ENCODE assay signal across 21 mouse cellular contexts in the genomic region with DNA sequence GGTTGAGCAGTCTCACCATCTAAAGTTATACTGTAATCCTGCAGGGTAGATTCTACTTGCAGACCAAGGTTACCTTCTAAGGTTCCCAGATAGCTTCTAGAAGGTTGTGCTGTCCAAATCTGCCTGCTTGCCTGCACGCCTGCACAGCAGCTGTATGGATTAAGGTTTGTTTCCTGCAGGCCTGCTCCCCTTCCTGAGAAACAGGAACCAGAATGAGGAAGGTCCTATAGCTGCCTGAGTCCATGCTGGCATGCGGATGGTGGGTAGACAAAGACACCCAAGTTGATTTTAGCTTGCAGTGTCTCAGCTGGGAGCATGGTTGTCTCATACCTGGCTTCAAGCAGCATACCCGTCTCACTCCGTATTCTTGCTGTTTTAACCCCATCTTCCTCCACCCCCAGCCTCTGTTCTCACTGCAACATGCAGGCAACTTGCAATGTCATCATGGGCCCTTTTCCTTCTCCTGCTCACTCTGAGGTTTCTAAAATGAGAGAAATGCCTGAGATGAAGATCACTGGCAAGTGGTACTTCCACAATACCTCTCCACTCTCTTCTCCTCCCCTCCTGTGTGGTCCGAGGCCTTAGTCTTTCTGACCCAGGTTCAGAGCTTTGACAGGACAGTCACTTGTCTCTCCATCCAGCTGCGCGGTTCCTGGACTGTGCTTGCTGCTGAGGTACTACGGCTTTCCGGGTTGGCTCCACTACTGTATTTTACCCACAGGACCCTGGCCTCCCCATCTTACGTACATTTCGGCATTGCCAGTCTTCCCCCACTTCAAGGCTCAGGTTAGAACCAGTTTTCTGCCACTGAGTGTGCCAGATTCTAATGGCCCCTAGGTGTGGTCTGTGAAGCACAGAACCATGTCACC. TPM values are rescaled to one million over a fixed set of nuclear protein-coding genes. Genes with fewer than 3 reads are reported as not detected.
DNase-seq lines count a peak whose midpoint lies in the region; ATAC-seq and TF ChIP-seq lines count a peak whose summit lies in the region.
"Had no signal": no experiment of that assay in that cellular context is flagged by ENCODE, and none has a peak within 500 bp of the region (broad histone marks: within the 10 kb centered on the region; RNA-seq: fewer than 3 reads in every experiment).

No protein-coding gene starts in this region.

- no peak for TF ChIP-seq EP300 in lung, postnatal 0 days (IDR thresholded peaks at IDR 0.05)

- no peak overlapping the region for H3K9ac ChIP-seq in kidney, embryonic 15.5 days
- no peak overlapping the region for H3K9ac ChIP-seq in lung, postnatal 0 days (replicated peaks; ENCODE audit: low read depth)
- H3K9ac ChIP-seq: hindbrain, embryonic 15.5 days had no signal

- no peaks in the 10 kb centered on the region for H3K9me3 ChIP-seq in kidney, embryonic 15.5 days (replicated peaks)
- no peaks in the 10 kb centered on the region for H3K9me3 ChIP-seq in lung, postnatal 0 days (ENCODE audit: low read length)
- H3K9me3 ChIP-seq: hindbrain, embryonic 15.5 days had no signal

- H3K4me1 ChIP-seq in kidney, embryonic 15.5 days: no peaks in the 10 kb centered on the region
- H3K4me1 ChIP-seq in lung, postnatal 0 days (ENCODE audit: insufficient read depth, low read depth, low read length): no peaks in the 10 kb centered on the region
- H3K4me1 ChIP-seq: hindbrain, embryonic 15.5 days had no signal

- DNase-seq in kidney, postnatal 14 days: no peak
- DNase-seq in lung, postnatal 0 days (ENCODE audit: low spot score): peak; percentile 23
- no peak for DNase-seq in lung, adult 18-20 months
- no peak for DNase-seq in embryo, embryonic 9.5 days (ENCODE audit: extremely low spot score)
- DNase-seq in frontal cortex, postnatal 25 days (ENCODE audit: low spot score in 2 of 2): no peak
- DNase-seq: cerebellum, adult 8-10 months; embryo, embryonic 11 days; gastrocnemius, adult 2 months; kidney, adult 2 months; kidney, postnatal 4 days; right cerebral cortex, adult 18-20 months; thymus, postnatal 4 days had no signal

- no peak for ATAC-seq in kidney, embryonic 15.5 days (replicated peaks; ENCODE audit: low FRiP score)
- ATAC-seq in lung, postnatal 0 days: no peak
- peak; percentile 79 for ATAC-seq in common myeloid progenitor, adult 5-6 weeks (replicated peaks; ENCODE audit: low read depth, poor library complexity, severe bottlenecking)
- peak; percentile 71 for ATAC-seq in monocyte, adult 5-6 weeks (replicated peaks; ENCODE audit: insufficient number of reproducible peaks, low FRiP score, low TSS enrichment, poor library complexity, severe bottlenecking)
- ATAC-seq: forebrain, embryonic 14.5 days had no signal

- H3K27me3 ChIP-seq in kidney, embryonic 15.5 days: no peaks in the 10 kb centered on the region
- no peaks in the 10 kb centered on the region for H3K27me3 ChIP-seq in lung, postnatal 0 days (replicated peaks; ENCODE audit: insufficient read depth, low read length)
- H3K27me3 ChIP-seq: hindbrain, embryonic 15.5 days had no signal

- 83% methylated on average over 11 of the region's 11 CpGs for WGBS in kidney, embryonic 15.5 days
- 83% methylated on average over 11 of the region's 11 CpGs for WGBS in lung, postnatal 0 days

- TF ChIP-seq CTCF in lung, postnatal 0 days (IDR thresholded peaks at IDR 0.05): no peak

- peaks cover 27% of the 10 kb centered on the region for H3K36me3 ChIP-seq in kidney, embryonic 15.5 days
- peaks cover 14% of the 10 kb centered on the region; the same call in 1 of the 2 replicates for H3K36me3 ChIP-seq in lung, postnatal 0 days (ENCODE audit: insufficient read depth, low read length)

- no peak overlapping the region for H3K4me2 ChIP-seq in kidney, embryonic 15.5 days
- no peak overlapping the region for H3K4me2 ChIP-seq in lung, postnatal 0 days (replicated peaks; ENCODE audit: low read depth, low read length)
- H3K4me2 ChIP-seq: hindbrain, embryonic 15.5 days had no signal

- H3K27ac ChIP-seq in kidney, embryonic 15.5 days: 0 out of 2 replicates have a peak overlapping the region, but pooled peaks have one; percentile 3
- H3K27ac ChIP-seq in lung, postnatal 0 days (ENCODE audit: low read length): no peak overlapping the region
- H3K27ac ChIP-seq: gastrocnemius, adult 2 months; hindbrain, embryonic 15.5 days had no signal

- no peak overlapping the region for H3K4me3 ChIP-seq in kidney, embryonic 15.5 days (replicated peaks)
- H3K4me3 ChIP-seq in lung, postnatal 0 days (ENCODE audit: low read depth, low read length): no peak overlapping the region
- H3K4me3 ChIP-seq: gastrocnemius, adult 2 months; hindbrain, embryonic 15.5 days; myocyte had no signal

RNA-seq across cellular contexts. Expression of a gene that starts 34.0 kb away (rescaled TPM):
- polyA plus RNA-seq in kidney, embryonic 15.5 days (2015; fragmentation: Nextera tagmentation; extraction: Ambion mirVana): 38.7 and 42.0 TPM in 2 replicates
- polyA plus RNA-seq in lung, postnatal 0 days (2015; fragmentation: Nextera tagmentation; extraction: Ambion mirVana): 17.7 and 18.3 TPM in 2 replicates
- 54.3 and 55.1 TPM in 2 replicates for total RNA-seq in common myeloid progenitor, adult 5-6 weeks (2017)
- 22.4 to 37.0 TPM (median 25.6 TPM) in 3 replicates for total RNA-seq in monocyte, adult 5-6 weeks (2017)

RNA-seq across cellular contexts. Expression of a gene that starts 36.5 kb away (rescaled TPM):
- not detected in 2 replicates for polyA plus RNA-seq in kidney, embryonic 15.5 days (2015; fragmentation: Nextera tagmentation; extraction: Ambion mirVana)
- polyA plus RNA-seq in lung, postnatal 0 days (2015; fragmentation: Nextera tagmentation; extraction: Ambion mirVana): 0.38 and 0.56 TPM in 2 replicates
- total RNA-seq in common myeloid progenitor, adult 5-6 weeks (2017): not detected in 2 replicates
- 8.5 to 10.9 TPM (median 9.5 TPM) in 3 replicates for total RNA-seq in monocyte, adult 5-6 weeks (2017)
- total RNA-seq: adrenal gland, adult 18-20 months; gastrocnemius, adult 2 months; heart, postnatal 10 days had no signal
- polyA plus RNA-seq: forebrain, embryonic 14.5 days; hindbrain, embryonic 15.5 days; limb, embryonic 14.5 days; myocyte had no signal

RNA-seq across cellular contexts. Expression of a gene that starts 51.4 kb away (rescaled TPM):
- polyA plus RNA-seq in kidney, embryonic 15.5 days (2015; fragmentation: Nextera tagmentation; extraction: Ambion mirVana): 43.8 and 45.0 TPM in 2 replicates
- polyA plus RNA-seq in lung, postnatal 0 days (2015; fragmentation: Nextera tagmentation; extraction: Ambion mirVana): 79.7 and 80.0 TPM in 2 replicates
- total RNA-seq in common myeloid progenitor, adult 5-6 weeks (2017): 19.2 and 28.5 TPM in 2 replicates
- 48.3 to 53.4 TPM (median 53.2 TPM) in 3 replicates for total RNA-seq in monocyte, adult 5-6 weeks (2017)

RNA-seq across cellular contexts. Expression of a gene that starts 51.7 kb away (rescaled TPM):
- polyA plus RNA-seq in kidney, embryonic 15.5 days (2015; fragmentation: Nextera tagmentation; extraction: Ambion mirVana): 0.26 and 0.57 TPM in 2 replicates
- polyA plus RNA-seq in lung, postnatal 0 days (2015; fragmentation: Nextera tagmentation; extraction: Ambion mirVana): 0.13 and 0.50 TPM in 2 replicates
- not detected in 2 replicates for total RNA-seq in common myeloid progenitor, adult 5-6 weeks (2017)
- 4.2 to 5.7 TPM in 2 of 3 replicates, not detected in the other for total RNA-seq in monocyte, adult 5-6 weeks (2017)
- total RNA-seq: heart, postnatal 10 days had no signal
- polyA plus RNA-seq: myocyte had no signal

Comparison
In these comparisons a context has a peak if more than half of its experiments do, and no peak if none do; other contexts are left out.
1. ATAC-seq: peak in common myeloid progenitor, adult 5-6 weeks (single experiment) and monocyte, adult 5-6 weeks (single experiment); none in kidney, embryonic 15.5 days (single experiment) and lung, postnatal 0 days (single experiment).